Mouse (Mus musculus): ENCODE results near the gene Stambpl1.

Stambpl1 gene

DNA sequence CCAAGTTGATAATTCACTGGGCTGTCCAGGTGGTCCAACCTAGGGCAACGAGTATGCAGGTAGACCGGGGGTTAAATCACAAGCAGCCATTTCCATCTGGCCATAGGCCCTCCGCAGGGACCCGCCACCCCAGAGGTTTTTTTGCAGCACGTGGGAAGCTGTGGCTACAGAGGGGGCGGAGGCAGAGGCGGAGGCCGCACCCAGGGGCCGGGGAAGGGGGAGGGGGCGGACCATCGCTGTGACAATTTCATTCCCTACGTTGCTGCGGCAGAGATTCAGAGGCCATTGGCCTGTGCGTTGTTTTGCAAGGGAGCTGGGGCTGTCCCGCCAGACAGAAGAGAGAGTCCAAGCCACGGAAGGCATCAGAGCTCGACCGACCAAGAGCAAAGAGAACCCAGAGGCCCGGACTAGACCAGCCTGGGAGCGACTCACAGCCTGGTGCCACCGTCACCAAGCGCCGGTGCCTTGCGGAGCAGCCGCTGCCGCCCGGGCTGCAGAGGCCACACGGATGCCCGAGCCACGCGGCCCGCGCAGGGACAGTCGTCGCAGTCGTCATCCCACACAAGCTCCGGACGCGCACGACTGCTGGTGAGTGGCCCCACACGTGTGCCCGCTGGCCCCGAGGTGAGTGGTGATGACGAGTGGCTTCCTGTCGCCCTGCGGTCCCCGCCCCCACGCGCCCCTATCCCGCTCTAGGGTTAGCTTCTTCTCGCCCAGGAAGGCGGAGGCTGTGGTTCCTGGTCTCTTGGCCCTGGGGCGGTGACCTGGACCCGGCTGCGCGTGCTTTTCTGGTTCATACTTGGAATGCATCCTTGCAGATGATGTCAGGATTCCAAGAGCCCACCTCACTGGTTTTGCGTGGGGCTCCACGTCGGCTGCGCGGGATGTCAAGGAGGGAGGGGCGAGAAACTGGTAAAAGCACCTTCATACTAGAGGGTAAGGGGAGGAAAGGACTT lies at the start of gene Stambpl1:
Gene Stambpl1, plus strand, starts transcription at position 222 of the 956 bp plus-strand sequence.
- DNase-seq = peak; percentile 78 to 80

DNA sequence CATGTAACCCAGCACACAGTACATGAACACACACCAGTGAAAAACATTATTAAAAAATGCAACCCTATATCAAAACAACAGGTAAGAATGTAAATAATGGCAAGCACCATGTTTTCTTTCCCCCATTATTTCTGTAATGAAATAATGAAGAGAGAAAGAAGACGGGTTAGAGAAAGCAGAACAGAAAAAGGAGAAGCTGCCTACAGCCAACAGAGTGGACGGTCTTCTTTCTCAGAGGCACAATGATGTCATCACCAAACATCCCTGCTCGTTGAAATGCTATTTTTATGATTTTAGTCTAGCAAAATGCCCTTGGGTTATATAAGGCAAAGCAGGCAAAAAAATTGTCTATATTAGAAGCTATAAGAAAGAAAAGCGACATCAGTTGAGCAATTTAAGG lies 43.6 kb upstream of the Stambpl1 start:
- DNase-seq = no peak

GRCm38 (mm10) chr19:34151909-34152308 lies 40.1 kb upstream of the Stambpl1 start:
- DNase-seq = peak in 1 of 2 experiments; percentile 2

DNA sequence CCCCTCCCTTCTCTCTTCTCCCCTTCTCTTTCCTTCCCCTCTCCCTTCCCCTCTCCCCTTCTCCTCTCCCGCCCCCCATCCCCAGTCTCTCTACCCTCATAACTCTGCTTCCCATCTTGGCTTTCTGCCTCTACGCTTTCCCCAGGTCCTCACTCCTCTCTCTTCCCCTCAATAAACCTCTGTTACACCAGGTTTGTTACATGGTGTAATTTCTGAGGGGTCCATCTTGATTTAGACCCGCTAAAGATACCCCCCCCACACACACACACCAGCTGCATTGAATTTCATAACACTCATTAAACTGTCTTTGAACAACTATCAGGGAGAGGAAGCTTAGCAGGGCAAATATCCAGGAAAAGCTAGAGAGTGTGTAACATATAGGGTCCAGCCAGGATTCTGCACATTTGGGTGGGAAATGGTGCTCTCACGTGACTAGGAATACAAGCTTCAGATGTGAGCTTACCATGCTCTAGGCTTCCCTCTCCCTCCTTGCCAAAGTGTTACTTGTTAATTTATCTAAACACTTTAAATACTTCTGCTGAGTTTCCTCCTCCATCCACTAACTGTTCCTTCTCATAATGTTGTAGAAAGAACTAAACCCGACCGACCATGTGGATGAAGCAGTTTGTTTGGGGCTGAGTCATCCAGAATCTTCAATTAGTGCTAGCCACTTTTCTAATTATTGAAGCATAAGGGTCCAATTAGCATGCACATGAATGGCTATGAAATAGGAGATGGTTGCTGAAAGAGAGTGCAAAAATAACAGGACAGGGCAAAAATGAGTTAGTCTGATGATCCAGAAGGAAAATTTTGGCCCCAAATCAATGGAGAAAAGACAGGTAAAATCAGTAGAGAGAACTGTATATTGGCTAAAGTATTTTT lies 38.5 kb upstream of the Stambpl1 start:
- no peak for DNase-seq

GRCm38 (mm10) chr19:34162693-34163092 lies 29.3 kb upstream of the Stambpl1 start:
- DNase-seq = no peak

DNA sequence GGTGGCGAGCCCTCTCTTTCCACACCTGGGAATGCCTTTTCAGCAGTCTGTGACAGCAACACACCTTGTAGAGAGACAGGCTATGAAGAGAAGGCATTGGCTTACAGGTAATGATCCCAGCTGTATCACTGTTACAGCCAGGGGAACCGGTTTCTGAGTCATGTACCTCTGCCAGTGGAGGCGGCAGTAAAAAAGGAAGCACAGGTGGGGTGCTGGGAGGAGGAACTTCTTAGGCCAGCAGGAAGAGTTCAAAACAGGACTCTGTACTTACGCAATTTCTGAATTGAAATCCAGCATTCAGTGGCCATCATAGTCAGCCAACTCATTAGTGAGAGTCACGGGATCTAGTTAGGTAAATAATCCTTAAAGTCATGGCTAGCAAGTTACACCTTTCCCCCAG lies 26.1 kb upstream of the Stambpl1 start, which contains the start of gene Ankrd22:
Gene Ankrd22, minus strand, starts transcription at position 163 of the 400 bp plus-strand sequence.
- DNase-seq = no peak

DNA sequence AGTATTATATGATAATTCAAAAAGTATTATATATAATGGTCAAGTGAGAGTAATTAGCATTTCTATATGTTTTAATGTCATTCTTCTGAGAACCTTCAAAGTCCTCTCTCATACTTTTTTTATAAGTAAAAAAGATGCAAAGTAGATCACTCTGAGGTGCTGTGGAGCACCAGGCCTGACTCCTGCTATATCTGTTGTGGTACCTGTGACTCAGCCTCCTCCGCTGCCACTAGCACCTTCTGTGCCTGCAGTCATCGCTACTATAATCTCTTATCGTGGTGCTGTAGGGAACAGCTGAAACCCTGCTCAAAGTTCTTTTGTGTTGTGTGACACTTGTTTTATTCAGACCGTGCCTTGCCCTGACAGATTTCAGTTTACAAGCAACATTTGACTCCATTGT lies 25.6 kb upstream of the Stambpl1 start:
- DNase-seq = no peak

DNA sequence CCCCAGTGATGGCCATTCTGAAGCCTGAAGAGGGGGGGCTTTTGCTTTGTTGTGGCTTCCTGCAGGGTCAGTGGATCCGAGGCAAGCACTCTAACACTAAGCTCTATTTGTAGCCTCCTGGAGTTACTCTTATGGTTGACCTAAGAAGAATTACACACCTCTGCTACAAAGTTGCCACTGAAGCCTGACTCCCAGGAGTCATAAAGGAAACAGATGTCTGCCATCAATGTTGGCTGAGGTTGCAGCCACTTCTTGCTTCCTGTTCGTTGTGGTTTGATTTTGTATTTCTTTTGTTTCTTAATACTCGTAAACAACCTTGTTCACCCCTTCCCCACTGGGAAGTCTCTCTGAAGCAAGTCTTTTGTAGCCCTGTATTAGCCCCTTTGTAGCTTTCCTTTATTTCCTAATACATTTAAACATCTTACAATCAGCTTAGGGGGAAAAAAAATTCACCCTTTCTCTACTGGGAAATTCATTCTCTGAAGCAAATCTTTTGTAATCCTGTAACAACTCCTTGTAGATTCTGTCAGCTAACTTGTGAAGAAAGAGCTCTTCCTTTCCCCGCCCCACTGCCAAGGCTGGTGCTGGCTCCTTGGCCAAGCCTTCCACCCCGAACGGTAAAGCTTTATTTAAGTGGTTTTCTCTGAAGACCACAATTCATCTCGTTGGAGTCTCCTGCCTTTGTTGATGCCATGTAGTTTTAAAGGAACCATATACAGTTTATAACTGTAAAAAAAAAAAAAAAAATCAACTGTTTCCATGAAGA lies 23.9 kb upstream of the Stambpl1 start:
- no peak for DNase-seq

DNA sequence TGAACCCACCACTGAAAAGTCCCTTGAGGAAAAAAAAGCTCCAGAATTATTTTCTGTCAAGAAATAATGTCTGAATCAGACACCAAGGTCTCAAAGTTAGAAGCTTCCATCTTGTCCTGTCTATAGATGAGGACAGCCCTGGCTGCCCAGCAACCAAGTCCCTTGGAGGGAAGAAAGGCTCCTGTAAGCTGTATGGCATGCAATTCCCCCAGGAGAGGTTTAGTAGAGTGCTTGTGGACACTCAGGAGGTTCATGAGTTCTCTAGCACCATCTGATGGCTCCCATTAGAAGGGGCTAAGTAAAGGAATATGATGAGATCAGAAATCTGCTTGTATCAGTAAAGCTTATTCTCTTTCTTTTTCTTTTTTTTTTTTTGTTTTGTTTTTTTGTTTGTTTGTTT lies 22.9 kb upstream of the Stambpl1 start:
- no peak for DNase-seq

GRCm38 (mm10) chr19:34171167-34171566 lies 20.9 kb upstream of the Stambpl1 start:
- no peak for DNase-seq

DNA sequence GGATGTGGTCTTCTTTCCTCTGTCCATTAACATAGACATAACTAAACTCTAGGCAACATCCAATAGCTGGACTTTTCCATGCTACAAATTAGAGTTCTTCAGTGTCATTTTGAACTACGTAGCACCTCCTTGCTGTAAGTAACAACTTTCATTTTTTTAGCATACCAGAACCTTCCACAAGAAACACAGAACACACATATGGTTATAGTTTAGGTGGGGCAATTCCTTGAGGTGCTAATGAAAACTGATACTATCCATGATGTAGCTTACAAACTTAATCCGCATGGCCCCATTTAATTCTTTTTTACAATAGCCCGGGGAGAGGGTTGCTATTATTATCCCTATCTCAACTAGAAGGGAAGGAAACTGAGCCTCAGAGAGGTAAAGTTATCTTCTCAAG lies 18.0 kb upstream of the Stambpl1 start:
- DNase-seq = no peak

GRCm38 (mm10) chr19:34179136-34179535 lies 12.9 kb upstream of the Stambpl1 start:
- DNase-seq = no peak

DNA sequence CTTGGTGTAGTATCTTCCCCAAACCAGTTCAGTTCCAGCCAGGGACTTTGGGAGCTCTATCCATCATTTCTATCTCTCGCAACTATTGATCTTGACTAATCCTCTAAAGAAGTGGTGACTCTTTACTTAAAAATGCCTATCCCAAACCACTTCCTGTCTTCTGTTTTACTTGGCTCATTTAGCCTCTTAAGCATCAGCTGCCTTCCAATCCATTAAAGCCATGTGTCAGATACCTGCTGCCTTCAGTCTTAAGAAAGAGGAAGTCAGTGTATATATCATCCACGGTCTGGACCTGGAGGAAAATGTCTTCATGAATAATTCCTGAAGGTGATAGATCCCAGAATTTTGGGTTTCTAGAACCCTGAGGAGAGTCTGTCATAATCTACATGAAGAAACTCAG lies 11.7 kb upstream of the Stambpl1 start:
- no peak for DNase-seq

GRCm38 (mm10) chr19:34181234-34181633 lies 10.8 kb upstream of the Stambpl1 start:
- DNase-seq = no peak

GRCm38 (mm10) chr19:34182490-34182889 lies 9.5 kb upstream of the Stambpl1 start:
- no peak for DNase-seq

DNA sequence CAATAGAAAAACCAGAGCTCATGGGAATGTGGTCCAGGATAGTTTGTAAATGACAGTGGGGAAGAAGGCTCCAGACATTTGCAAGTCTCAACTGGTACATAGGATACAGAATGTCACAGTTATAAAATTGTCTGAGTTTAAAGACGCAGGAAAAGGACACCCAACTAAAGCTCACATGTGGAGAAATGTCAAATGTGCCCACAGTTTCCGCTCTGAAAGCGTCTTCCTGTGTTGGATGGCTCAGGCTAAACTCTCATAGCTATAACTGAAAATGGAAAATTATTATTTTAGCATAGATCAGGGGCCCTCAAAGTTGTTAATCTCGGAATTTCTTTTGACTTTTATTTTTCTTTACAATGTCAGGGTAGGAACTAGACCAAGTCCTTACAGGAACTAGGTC lies 5.2 kb upstream of the Stambpl1 start:
- DNase-seq = no peak

- DNase-seq = no peak
These were observed 403 bp upstream of the Stambpl1 start for GRCm38 (mm10) chr19:34191645-34192007.

GRCm38 (mm10) chr19:34193149-34193548 lies 1.1 kb downstream of the Stambpl1 start:
- DNase-seq = peak in 1 of 2 experiments; percentile 32

DNA sequence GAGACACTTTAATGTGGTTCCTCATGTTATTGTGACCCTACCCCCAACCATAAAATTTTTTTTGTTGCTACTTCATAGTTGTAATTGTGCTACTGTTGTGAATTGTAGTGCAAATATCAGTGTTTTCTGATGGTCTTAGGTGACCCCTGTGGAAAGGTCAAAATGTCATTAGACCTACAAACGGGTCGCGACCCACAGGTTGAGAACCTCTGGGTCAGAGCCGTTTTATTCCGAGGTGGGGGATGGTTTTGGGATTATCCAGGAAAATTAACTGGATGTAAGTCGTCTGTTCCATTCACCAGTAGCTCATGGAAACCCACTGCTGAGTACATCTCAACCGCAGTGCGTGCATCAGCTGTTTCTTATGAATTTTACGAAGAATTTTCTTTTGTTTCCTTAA lies 1.7 kb downstream of the Stambpl1 start:
- DNase-seq = no peak

GRCm38 (mm10) chr19:34194132-34194745 lies 2.2 kb downstream of the Stambpl1 start:
- DNase-seq = no peak

- DNase-seq = no peak
These were observed 3.0 kb downstream of the Stambpl1 start for GRCm38 (mm10) chr19:34195031-34195430.

DNA sequence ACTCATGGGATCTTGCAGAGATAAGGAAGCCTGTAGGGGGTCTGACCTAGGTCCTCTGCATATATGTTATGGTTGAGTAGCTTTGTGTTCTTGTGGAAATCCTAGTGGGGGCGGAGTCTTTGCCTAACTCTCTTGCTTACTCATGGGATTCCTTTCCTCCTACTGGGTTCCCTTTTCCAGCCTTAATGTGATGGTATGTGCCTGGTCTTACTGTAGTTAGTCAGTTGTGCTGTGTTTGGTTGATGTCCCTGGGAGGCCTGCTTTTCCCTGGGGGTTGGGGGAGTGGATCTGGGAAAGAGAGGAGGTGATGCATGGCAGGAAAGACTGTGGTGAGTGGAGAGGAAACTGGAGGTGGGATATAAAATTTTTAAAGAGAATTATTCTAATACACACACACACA lies 6.0 kb downstream of the Stambpl1 start:
- no peak for DNase-seq

Data from cerebellum, postnatal 25 days (tissue).